Mouse (Mus musculus): Measurements from ENCODE around the gene Atg5. TPM values are rescaled to one million over a fixed set of nuclear protein-coding genes. Genes with fewer than 3 reads are reported as not detected.

Atg5 gene
- polyA plus RNA-seq, 1 experiment from 2014 or later, result 47.3 TPM

GRCm38 (mm10) chr10:44401600-44401999 is 133.4 kb downstream of the Atg5 start:
- no peaks in the 10 kb centered on the region for H3K36me3 ChIP-seq
- H3K27me3 ChIP-seq (replicated peaks), result no peaks in the 10 kb centered on the region
- H3K4me1 ChIP-seq, result no peaks in the 10 kb centered on the region
- WGBS, result 75% methylated on average over 10 of the region's 10 CpGs
- H3K4me3 ChIP-seq (replicated peaks), result no peak overlapping the region
- H3K4me2 ChIP-seq, result no peak overlapping the region
- H3K27ac ChIP-seq (replicated peaks), result no peak overlapping the region
- no peak for ATAC-seq (ENCODE audit: low FRiP score)
- no peak overlapping the region for H3K9ac ChIP-seq (replicated peaks)
- no peaks in the 10 kb centered on the region for H3K9me3 ChIP-seq (replicated peaks)

GRCm38 (mm10) chr10:44403415-44403814 is 135.3 kb downstream of the Atg5 start:
- Histone ChIP-seq H3K9ac (replicated peaks) (no peak overlapping the region), H3K4me2 (no peak overlapping the region), H3K27ac (replicated peaks) (no peak overlapping the region), H3K9me3 (replicated peaks) (no peaks in the 10 kb centered on the region), H3K4me1 (no peaks in the 10 kb centered on the region), H3K4me3 (replicated peaks) (no peak overlapping the region), H3K27me3 (replicated peaks) (no peaks in the 10 kb centered on the region), H3K36me3 (no peaks in the 10 kb centered on the region)
- 77% methylated on average over 7 of the region's 7 CpGs for WGBS
- no peak for ATAC-seq (ENCODE audit: low FRiP score)

GRCm38 (mm10) chr10:44409054-44409453 is 140.9 kb downstream of the Atg5 start:
- 34% methylated on average over 10 of the region's 10 CpGs for WGBS
- no peak overlapping the region for H3K27ac ChIP-seq (replicated peaks)
- no peaks in the 10 kb centered on the region for H3K36me3 ChIP-seq
- no peak overlapping the region for H3K4me3 ChIP-seq (replicated peaks)
- H3K27me3 ChIP-seq (replicated peaks), result no peaks in the 10 kb centered on the region
- no peaks in the 10 kb centered on the region for H3K4me1 ChIP-seq
- H3K4me2 ChIP-seq, result no peak overlapping the region
- ATAC-seq (ENCODE audit: low FRiP score), result no peak
- H3K9ac ChIP-seq (replicated peaks), result no peak overlapping the region
- H3K9me3 ChIP-seq (replicated peaks), result no peaks in the 10 kb centered on the region

- ATAC-seq (ENCODE audit: low FRiP score), result no peak
- Histone ChIP-seq H3K36me3 (no peaks in the 10 kb centered on the region), H3K4me1 (no peaks in the 10 kb centered on the region), H3K27ac (replicated peaks) (no peak overlapping the region), H3K4me3 (replicated peaks) (no peak overlapping the region), H3K9ac (replicated peaks) (no peak overlapping the region), H3K9me3 (replicated peaks) (no peaks in the 10 kb centered on the region), H3K4me2 (no peak overlapping the region), H3K27me3 (replicated peaks) (no peaks in the 10 kb centered on the region)
- WGBS, result 75% methylated on average over 11 of the region's 11 CpGs
These were observed 141.8 kb downstream of the Atg5 start for GRCm38 (mm10) chr10:44409958-44410357.

MicroRNAs within 50 kb of the gene (microRNA counts, 519-probe panel; counts per million panel counts)
- microRNA mmu-miR-1929, result 1,890 counts per million, percentile 36 among the panel's probes with 10 or more counts

Small RNAs within 50 kb of the gene (microRNA-seq; reads per million reads assigned to microRNA genes)
- 2.1 reads per million, percentile 6 among the genes with 10 or more reads in this experiment for gene Mir1929

Other genes starting within 250 kb of the Atg5 start
- 0.12 and 0.33 TPM in 2 replicates for gene Crybg1, start 119.5 kb upstream of the Atg5 start, polyA plus RNA-seq (2015; fragmentation: Nextera tagmentation; extraction: Ambion mirVana)